Mouse (Mus musculus) neural tube, embryonic 13.5 days (tissue): ENCODE data around the gene Mrpl40. TPM values are rescaled to one million over a fixed set of nuclear protein-coding genes. Genes with fewer than 3 reads are reported as not detected.
"Not testable (repeated sequence)": the region's sequence is repeated elsewhere in the genome, so short reads cannot be mapped to it uniquely, and the experiment has no call there.

Source experiments
- ATAC-seq: fragments of 200-750 bp; cut with Nextera tagmentation; 2 replicates; pipeline ENCODE4 v1.8.0; 2017; ENCODE audit warnings: low read depth, mild to moderate bottlenecking, moderate TSS enrichment, moderate library complexity
- H3K27ac ChIP-seq: fragments of 300-500 bp; sonication (generic); replicated peaks from 2 replicates; pipeline ENCODE4 v1.5.1; 2015; ENCODE audit warnings: moderate library complexity, mild to moderate bottlenecking, inconsistent platforms
- H3K27me3 ChIP-seq: fragments of 300-500 bp; sonication (generic); 2 replicates; pipeline ENCODE4 v1.6.1; 2015; ENCODE audit warnings: mild to moderate bottlenecking, inconsistent platforms
- H3K36me3 ChIP-seq: fragments of 300-500 bp; sonication (generic); 2 replicates; pipeline ENCODE4 v1.6.1; 2015; ENCODE audit warnings: mild to moderate bottlenecking, inconsistent platforms
- H3K4me1 ChIP-seq: fragments of 300-500 bp; sonication (generic); replicated peaks from 2 replicates; pipeline ENCODE4 v1.6.1; 2015; ENCODE audit warnings: inconsistent platforms
- H3K4me2 ChIP-seq: fragments of 300-500 bp; sonication (generic); 2 replicates; pipeline ENCODE4 v1.6.1; 2015; ENCODE audit warnings: inconsistent platforms, mild to moderate bottlenecking, moderate library complexity
- H3K4me3 ChIP-seq: fragments of 300-500 bp; sonication (generic); 2 replicates; pipeline ENCODE4 v1.5.1; 2015; ENCODE audit warnings: mild to moderate bottlenecking, inconsistent platforms
- H3K9ac ChIP-seq: fragments of 300-500 bp; sonication (generic); 2 replicates; pipeline ENCODE4 v1.6.1; 2015; ENCODE audit warnings: moderate library complexity, mild to moderate bottlenecking, inconsistent platforms
- H3K9me3 ChIP-seq: fragments of 300-500 bp; sonication (generic); 2 replicates; pipeline ENCODE4 v1.6.1; 2016; ENCODE audit warnings: inconsistent platforms
- WGBS: fragments of 180-500 bp; shearing (Covaris S2); methylation state at CpG from one replicate; pipeline ENCODE4 v1.1.7; 2015; 5-methylcytosine and 5-hydroxymethylcytosine counted together
- polyA plus RNA-seq: library from polyadenylated mRNA; unstranded; fragments of >200 nt; fragmentation: Nextera tagmentation; extraction: Ambion mirVana; gene quantifications from 2 replicates; pipeline ENCODE4 v1.2.1, GENCODE M21; 2015

Gene Mrpl40
- polyA plus RNA-seq, 1 experiment from 2014 or later = 79.5 TPM

GRCm38 (mm10) chr16:18860186-18860585 lies 16.5 kb downstream of the Mrpl40 start:
- no peak overlapping the region for H3K4me2 ChIP-seq
- no peak overlapping the region for H3K4me3 ChIP-seq
- no peak overlapping the region for H3K27ac ChIP-seq
- no peak for ATAC-seq
- H3K9ac ChIP-seq = no peak overlapping the region
- H3K9me3 ChIP-seq = no peaks in the 10 kb centered on the region
- no peaks in the 10 kb centered on the region for H3K36me3 ChIP-seq
- WGBS = 71% methylated on average over 1 of the region's 1 CpGs
- H3K27me3 ChIP-seq = no peaks in the 10 kb centered on the region
- H3K4me1 ChIP-seq = no peaks in the 10 kb centered on the region

GRCm38 (mm10) chr16:18858551-18858950 lies 18.1 kb downstream of the Mrpl40 start:
- Histone ChIP-seq H3K4me1 (no peaks in the 10 kb centered on the region), H3K27me3 (no peaks in the 10 kb centered on the region), H3K9ac (no peak overlapping the region), H3K27ac (no peak overlapping the region), H3K4me3 (no peak overlapping the region), H3K9me3 (no peaks in the 10 kb centered on the region), H3K4me2 (no peak overlapping the region), H3K36me3 (no peaks in the 10 kb centered on the region)
- ATAC-seq = no peak

- not testable (repeated sequence) for H3K9ac ChIP-seq, H3K27ac ChIP-seq, H3K4me2 ChIP-seq, H3K27me3 ChIP-seq, H3K4me1 ChIP-seq, ATAC-seq, H3K36me3 ChIP-seq, H3K9me3 ChIP-seq, H3K4me3 ChIP-seq
- 85% methylated on average over 16 of the region's 17 CpGs for WGBS
Measured at GRCm38 (mm10) chr16:18849521-18850190, 27.0 kb downstream of the Mrpl40 start.

- 87% methylated on average over 15 of the region's 15 CpGs for WGBS
- Histone ChIP-seq H3K36me3 (no peaks in the 10 kb centered on the region), H3K27me3 (no peaks in the 10 kb centered on the region), H3K4me3 (no peak overlapping the region), H3K27ac (no peak overlapping the region), H3K9me3 (no peaks in the 10 kb centered on the region), H3K4me2 (no peak overlapping the region), H3K9ac (no peak overlapping the region), H3K4me1 (no peaks in the 10 kb centered on the region)
- no peak for ATAC-seq
Measured at GRCm38 (mm10) chr16:18846301-18846820, 30.3 kb downstream of the Mrpl40 start.

- H3K4me1 ChIP-seq = peaks cover 12% of the 10 kb centered on the region
- 97% methylated on average over 4 of the region's 4 CpGs for WGBS
- no peak for ATAC-seq
Measured at GRCm38 (mm10) chr16:18838346-18838745, 38.3 kb downstream of the Mrpl40 start.

GRCm38 (mm10) chr16:18836468-18837208 lies 40.0 kb downstream of the Mrpl40 start, which contains the start of the genes 2510002D24Rik and Gm28539:
2510002D24Rik (plus strand) TSS chr16:18836578.
Gm28539 (plus strand) TSS chr16:18836584.
- peak within 1 kb of the TSS; percentile 80 for H3K4me3 ChIP-seq
- H3K4me1 ChIP-seq = peaks cover 12% of the 10 kb centered on the region
- peak within 1 kb of the TSS; percentile 72 for H3K27ac ChIP-seq
- H3K9ac ChIP-seq = peak within 1 kb of the TSS; percentile 88
- no peaks in the 10 kb centered on the region for H3K27me3 ChIP-seq
- no peaks in the 10 kb centered on the region for H3K9me3 ChIP-seq
- H3K36me3 ChIP-seq = peaks cover 48% of the 10 kb centered on the region
- 2% methylated on average over 46 of the region's 46 CpGs for WGBS
- H3K4me2 ChIP-seq = peak within 1 kb of the TSS; percentile 72
- peak; percentile 97 for ATAC-seq

More at GRCm38 (mm10) chr16:18838346-18838745, 38.3 kb downstream of the Mrpl40 start:
- no peak overlapping the region for H3K4me2 ChIP-seq
- H3K27ac ChIP-seq = no peak overlapping the region
- H3K9ac ChIP-seq = no peak overlapping the region
- no peaks in the 10 kb centered on the region for H3K27me3 ChIP-seq
- no peak overlapping the region for H3K4me3 ChIP-seq
- peaks cover 33% of the 10 kb centered on the region for H3K36me3 ChIP-seq
- no peaks in the 10 kb centered on the region for H3K9me3 ChIP-seq

- Histone ChIP-seq H3K27me3 (no peaks in the 10 kb centered on the region), H3K9ac (no peak overlapping the region), H3K36me3 (peaks cover 54% of the 10 kb centered on the region), H3K27ac (no peak overlapping the region), H3K9me3 (no peaks in the 10 kb centered on the region), H3K4me2 (peak overlapping the region; percentile 72), H3K4me1 (peaks cover 12% of the 10 kb centered on the region), H3K4me3 (peak overlapping the region; percentile 80)
- WGBS = 33% methylated on average over 3 of the region's 3 CpGs
- peak; percentile 41 for ATAC-seq
Measured at GRCm38 (mm10) chr16:18836073-18836467, 40.6 kb downstream of the Mrpl40 start.

GRCm38 (mm10) chr16:18833486-18833885 lies 43.2 kb downstream of the Mrpl40 start:
- no peak overlapping the region for H3K9ac ChIP-seq
- peaks cover 69% of the 10 kb centered on the region for H3K36me3 ChIP-seq
- no peak overlapping the region for H3K27ac ChIP-seq
- H3K27me3 ChIP-seq = no peaks in the 10 kb centered on the region
- H3K4me1 ChIP-seq = peaks cover 12% of the 10 kb centered on the region
- H3K4me2 ChIP-seq = no peak overlapping the region
- H3K9me3 ChIP-seq = no peaks in the 10 kb centered on the region
- H3K4me3 ChIP-seq = no peak overlapping the region
- WGBS = 73% methylated on average over 2 of the region's 2 CpGs
- ATAC-seq = no peak

GRCm38 (mm10) chr16:18829102-18829501 lies 47.6 kb downstream of the Mrpl40 start:
- no peaks in the 10 kb centered on the region for H3K27me3 ChIP-seq
- H3K4me3 ChIP-seq = no peak overlapping the region
- ATAC-seq = no peak
- H3K9ac ChIP-seq = no peak overlapping the region
- H3K4me2 ChIP-seq = no peak overlapping the region
- H3K36me3 ChIP-seq = peaks cover 96% of the 10 kb centered on the region
- WGBS = 89% methylated on average over 6 of the region's 6 CpGs
- H3K4me1 ChIP-seq = no peaks in the 10 kb centered on the region
- H3K27ac ChIP-seq = no peak overlapping the region
- H3K9me3 ChIP-seq = no peaks in the 10 kb centered on the region

- Histone ChIP-seq H3K4me2 (no peak overlapping the region), H3K27ac (no peak overlapping the region), H3K9me3 (no peaks in the 10 kb centered on the region), H3K36me3 (peaks cover 96% of the 10 kb centered on the region), H3K4me1 (no peaks in the 10 kb centered on the region), H3K9ac (no peak overlapping the region), H3K4me3 (no peak overlapping the region), H3K27me3 (no peaks in the 10 kb centered on the region)
- ATAC-seq = no peak
- 96% methylated on average over 3 of the region's 3 CpGs for WGBS
Measured at GRCm38 (mm10) chr16:18828630-18829029, 48.0 kb downstream of the Mrpl40 start.

- Histone ChIP-seq H3K27me3 (no peaks in the 10 kb centered on the region), H3K4me3 (no peak overlapping the region), H3K27ac (no peak overlapping the region), H3K9ac (no peak overlapping the region), H3K9me3 (no peaks in the 10 kb centered on the region), H3K4me1 (no peaks in the 10 kb centered on the region), H3K36me3 (peaks cover 98% of the 10 kb centered on the region), H3K4me2 (no peak overlapping the region)
- no peak for ATAC-seq
- 64% methylated on average over 4 of the region's 4 CpGs for WGBS
Measured at GRCm38 (mm10) chr16:18822925-18823324, 53.7 kb downstream of the Mrpl40 start.

GRCm38 (mm10) chr16:18822356-18822755 lies 54.3 kb downstream of the Mrpl40 start:
- 91% methylated on average over 1 of the region's 1 CpGs for WGBS
- H3K4me2 ChIP-seq = no peak overlapping the region
- ATAC-seq = no peak
- no peaks in the 10 kb centered on the region for H3K4me1 ChIP-seq
- H3K36me3 ChIP-seq = peaks cover 97% of the 10 kb centered on the region
- no peak overlapping the region for H3K9ac ChIP-seq
- H3K27me3 ChIP-seq = no peaks in the 10 kb centered on the region
- H3K4me3 ChIP-seq = no peak overlapping the region
- H3K9me3 ChIP-seq = no peaks in the 10 kb centered on the region
- H3K27ac ChIP-seq = no peak overlapping the region
